Mouse (Mus musculus) liver, postnatal 0 days (tissue): ENCODE results near the gene Fst.

ENCODE experiments used
- CTCF ChIP-seq: sonication (generic); IDR thresholded peaks from 2 replicates; pipeline ENCODE4 v1.5.1; 2016; ENCODE audit warnings: antibody characterized with exemption, low read depth
- EP300 ChIP-seq: IDR thresholded peaks from 2 replicates; pipeline ENCODE4 v1.6.1; 2016; ENCODE audit warnings: antibody characterized with exemption, low read depth, mild to moderate bottlenecking

GRCm38 (mm10) chr13:114419364-114419763 lies 39.4 kb downstream of the Fst start:
- TF ChIP-seq CTCF (no peak), EP300 (no peak)
